Mouse (Mus musculus): Measurements from ENCODE around the gene Lrrc8a. TPM values are rescaled to one million over a fixed set of nuclear protein-coding genes. Genes with fewer than 3 reads are reported as not detected.

Gene Lrrc8a
- polyA plus RNA-seq, 1 experiment from 2014 or later, result 55.9 TPM

DNA sequence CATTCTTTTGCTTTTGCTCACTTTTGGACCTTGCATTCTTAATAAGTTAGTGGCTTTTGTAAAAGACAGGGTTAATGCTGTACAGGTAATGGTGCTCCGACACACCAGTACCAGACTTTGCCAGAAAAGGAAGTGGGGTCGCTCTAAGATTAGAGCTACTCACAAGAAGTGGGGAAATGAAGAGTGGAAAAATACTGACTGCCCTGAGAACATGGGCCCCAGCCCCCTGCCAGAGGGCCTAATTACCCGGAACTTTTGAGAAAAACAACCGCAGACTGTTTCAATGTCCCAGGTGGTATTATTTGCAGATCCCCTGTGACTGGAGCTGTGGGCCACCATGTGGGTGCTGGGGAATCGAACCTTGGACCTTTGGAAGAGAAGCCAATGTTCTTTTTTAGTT is 1.9 kb upstream of the Lrrc8a start:
- Histone ChIP-seq H3K9ac (ENCODE audit: low read depth, low read length) (no peak overlapping the region), H3K27ac (ENCODE audit: low read depth, low read length) (no peak overlapping the region), H3K4me2 (replicated peaks; ENCODE audit: low read depth, low read length) (no peak overlapping the region), H3K9me3 (ENCODE audit: control insufficient read depth, low read length) (no peaks in the 10 kb centered on the region), H3K4me3 (ENCODE audit: low read depth, low read length) (no peak overlapping the region), H3K36me3 (ENCODE audit: control insufficient read depth, insufficient read depth, low read length) (0 out of 2 replicates have a peak, but pooled peaks cover under 1% of the 10 kb centered on the region), H3K4me1 (replicated peaks; ENCODE audit: control insufficient read depth, insufficient read depth, low read length) (peaks cover 11% of the 10 kb centered on the region; the same call in 1 of the 2 replicates), H3K27me3 (ENCODE audit: control insufficient read depth, insufficient read depth, low read length) (no peaks in the 10 kb centered on the region)
- ATAC-seq (ENCODE audit: low FRiP score), result no peak
- DNase-seq (ENCODE audit: low spot score), result no peak
- 88% methylated on average over 5 of the region's 5 CpGs for WGBS

DNA sequence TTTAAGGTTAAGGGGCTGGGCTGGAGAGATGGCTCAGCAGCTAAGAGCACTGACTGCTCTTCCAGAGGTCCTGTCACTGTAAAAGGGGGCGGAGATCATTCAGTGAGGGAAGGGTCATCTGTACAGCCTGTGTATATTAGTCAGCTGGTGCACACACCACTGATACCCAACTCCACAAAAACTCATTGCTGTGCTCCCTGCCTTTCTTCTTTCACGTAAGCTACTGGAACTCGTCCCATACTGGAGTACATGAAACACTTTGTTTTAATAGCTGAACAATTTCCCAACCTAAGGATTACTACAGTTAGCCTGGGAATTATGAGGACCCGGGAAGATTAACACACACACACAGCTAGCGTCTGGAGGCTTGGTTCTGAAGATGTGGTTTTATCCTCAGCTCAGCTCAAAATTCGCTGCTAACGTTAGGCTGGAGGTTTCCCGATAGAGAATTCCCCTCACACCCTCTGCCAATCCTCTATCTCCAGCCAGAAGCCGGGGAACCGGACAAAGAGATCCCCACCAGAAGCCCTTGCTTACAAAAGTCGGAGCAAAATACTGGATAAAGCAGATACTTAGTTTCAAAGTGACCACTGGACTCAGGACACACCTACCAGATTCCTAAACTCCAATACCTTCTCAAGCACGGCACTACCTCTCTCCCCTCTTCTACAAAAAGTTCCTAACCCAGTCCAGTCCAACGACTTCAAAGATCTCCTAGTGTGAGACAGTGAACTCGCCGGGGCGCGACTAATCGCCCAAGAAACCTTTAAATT is 903 bp upstream of the Lrrc8a start:
- H3K9ac ChIP-seq (ENCODE audit: low read depth, low read length), result peak overlapping the region; percentile 75
- no peaks in the 10 kb centered on the region for H3K9me3 ChIP-seq (ENCODE audit: control insufficient read depth, low read length)
- peaks cover 11% of the 10 kb centered on the region; the same call in 1 of the 2 replicates for H3K4me1 ChIP-seq (replicated peaks; ENCODE audit: control insufficient read depth, insufficient read depth, low read length)
- peak overlapping the region; percentile 54 for H3K4me3 ChIP-seq (ENCODE audit: low read depth, low read length)
- DNase-seq (ENCODE audit: low spot score), result peak; percentile 51
- peak overlapping the region; percentile 70; the same call in 1 of the 2 replicates for H3K27ac ChIP-seq (ENCODE audit: low read depth, low read length)
- peak overlapping the region; percentile 78 for H3K4me2 ChIP-seq (replicated peaks; ENCODE audit: low read depth, low read length)
- WGBS, result 6% methylated on average over 18 of the region's 18 CpGs
- 0 out of 2 replicates have a peak, but pooled peaks cover 7% of the 10 kb centered on the region for H3K36me3 ChIP-seq (ENCODE audit: control insufficient read depth, insufficient read depth, low read length)
- H3K27me3 ChIP-seq (ENCODE audit: control insufficient read depth, insufficient read depth, low read length), result no peaks in the 10 kb centered on the region
- ATAC-seq (ENCODE audit: low FRiP score), result peak; percentile 8; the same call in 1 of the 2 replicates

DNA sequence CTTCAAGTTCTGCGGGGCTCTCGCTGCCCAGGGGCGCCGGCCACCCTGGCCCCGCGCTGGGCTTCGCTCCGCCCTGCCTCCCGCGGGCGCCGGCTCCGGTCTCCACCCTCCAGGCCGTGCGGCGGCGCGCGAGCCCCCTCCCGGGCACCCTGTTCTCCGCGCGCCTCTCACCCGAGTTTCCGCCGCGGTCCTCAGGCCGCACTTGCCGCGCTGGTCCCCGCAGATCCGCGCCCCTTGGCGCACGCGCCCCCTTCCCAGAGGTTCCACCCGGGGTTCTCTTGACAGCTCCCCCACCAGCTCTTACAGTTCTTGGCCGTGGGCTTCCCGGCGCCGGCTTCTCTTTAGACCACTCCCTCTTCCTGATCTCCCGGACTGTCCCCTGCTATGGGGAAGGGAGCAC is 366 bp downstream of the Lrrc8a start:
- peak overlapping the region; percentile 71 for H3K9ac ChIP-seq (ENCODE audit: low read depth, low read length)
- WGBS, result 0% methylated on average over 39 of the region's 42 CpGs
- no peaks in the 10 kb centered on the region for H3K27me3 ChIP-seq (ENCODE audit: control insufficient read depth, insufficient read depth, low read length)
- H3K4me1 ChIP-seq (replicated peaks; ENCODE audit: control insufficient read depth, insufficient read depth, low read length), result peaks cover 11% of the 10 kb centered on the region; the same call in 1 of the 2 replicates
- peak overlapping the region; percentile 86 for H3K27ac ChIP-seq (ENCODE audit: low read depth, low read length)
- no peak for DNase-seq (ENCODE audit: low spot score)
- 0 out of 2 replicates have a peak, but pooled peaks cover 7% of the 10 kb centered on the region for H3K36me3 ChIP-seq (ENCODE audit: control insufficient read depth, insufficient read depth, low read length)
- peak overlapping the region; percentile 86 for H3K4me2 ChIP-seq (replicated peaks; ENCODE audit: low read depth, low read length)
- peak overlapping the region; percentile 54 for H3K4me3 ChIP-seq (ENCODE audit: low read depth, low read length)
- ATAC-seq (ENCODE audit: low FRiP score), result peak; percentile 92
- no peaks in the 10 kb centered on the region for H3K9me3 ChIP-seq (ENCODE audit: control insufficient read depth, low read length)

DNA sequence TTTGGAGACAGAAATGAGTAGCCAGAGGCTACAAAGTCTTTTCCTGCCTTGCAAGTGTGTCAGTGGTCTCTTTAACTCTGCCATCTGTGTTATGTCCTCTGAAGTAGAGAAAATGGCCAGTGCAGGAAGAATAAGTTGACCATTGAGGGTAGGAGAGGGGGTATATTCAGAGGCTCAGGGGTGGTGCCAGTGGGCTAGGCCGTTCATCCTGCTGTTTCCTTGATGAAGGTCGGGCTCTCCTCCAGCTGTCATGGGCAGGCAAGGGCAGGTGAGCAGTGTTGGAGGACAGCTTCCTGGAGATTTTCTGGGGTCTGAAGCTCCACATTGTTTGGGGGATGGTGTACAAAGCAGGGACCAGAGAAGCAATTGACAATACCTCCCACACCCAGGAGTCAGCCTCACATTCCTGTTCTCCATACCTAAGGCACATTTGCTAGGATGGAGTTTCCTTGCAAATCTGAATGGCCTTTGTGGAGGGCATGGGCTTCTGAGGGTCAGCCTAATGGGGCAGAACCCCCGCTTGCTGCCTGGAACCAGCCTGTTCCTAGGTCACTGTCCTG is 1.5 kb downstream of the Lrrc8a start:
- Histone ChIP-seq H3K9me3 (ENCODE audit: control insufficient read depth, low read length) (no peaks in the 10 kb centered on the region), H3K4me1 (replicated peaks; ENCODE audit: control insufficient read depth, insufficient read depth, low read length) (peaks cover 11% of the 10 kb centered on the region; the same call in 1 of the 2 replicates), H3K27ac (ENCODE audit: low read depth, low read length) (no peak overlapping the region), H3K4me2 (replicated peaks; ENCODE audit: low read depth, low read length) (peak overlapping the region; percentile 86), H3K9ac (ENCODE audit: low read depth, low read length) (peak overlapping the region; percentile 71), H3K36me3 (ENCODE audit: control insufficient read depth, insufficient read depth, low read length) (0 out of 2 replicates have a peak, but pooled peaks cover 7% of the 10 kb centered on the region), H3K4me3 (ENCODE audit: low read depth, low read length) (peak overlapping the region; percentile 54), H3K27me3 (ENCODE audit: control insufficient read depth, insufficient read depth, low read length) (no peaks in the 10 kb centered on the region)
- no peak for ATAC-seq (ENCODE audit: low FRiP score)
- WGBS, result 78% methylated on average over 3 of the region's 3 CpGs
- DNase-seq (ENCODE audit: low spot score), result no peak

DNA sequence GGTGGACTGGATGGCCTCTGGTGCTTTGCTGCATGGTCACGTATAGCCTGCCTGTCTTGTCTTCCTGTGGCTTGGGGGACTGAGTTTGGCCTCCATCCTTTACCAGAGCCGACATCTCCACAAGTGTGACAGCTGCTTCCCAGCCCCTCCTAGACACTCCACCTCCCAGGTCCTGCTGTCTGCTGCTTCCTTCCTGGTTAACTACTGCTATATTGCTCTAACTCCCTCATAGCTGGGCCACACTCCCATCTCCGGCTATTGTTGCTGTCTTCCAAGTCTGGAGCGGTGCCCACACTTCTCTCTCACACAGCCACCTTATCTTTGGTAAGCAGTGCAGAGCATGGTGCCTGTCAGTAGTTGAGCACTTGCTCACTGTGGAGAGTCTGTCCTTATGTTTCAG is 2.3 kb downstream of the Lrrc8a start:
- ATAC-seq (ENCODE audit: low FRiP score) (no peak), DNase-seq (ENCODE audit: low spot score) (no peak)
- H3K27ac ChIP-seq (ENCODE audit: low read depth, low read length), result no peak overlapping the region
- H3K27me3 ChIP-seq (ENCODE audit: control insufficient read depth, insufficient read depth, low read length), result no peaks in the 10 kb centered on the region
- H3K9ac ChIP-seq (ENCODE audit: low read depth, low read length), result 0 out of 2 replicates have a peak overlapping the region, but pooled peaks have one; percentile 21
- no peak overlapping the region for H3K4me3 ChIP-seq (ENCODE audit: low read depth, low read length)
- H3K36me3 ChIP-seq (ENCODE audit: control insufficient read depth, insufficient read depth, low read length), result 0 out of 2 replicates have a peak, but pooled peaks cover 7% of the 10 kb centered on the region
- 92% methylated on average over 4 of the region's 4 CpGs for WGBS
- peaks cover 11% of the 10 kb centered on the region; the same call in 1 of the 2 replicates for H3K4me1 ChIP-seq (replicated peaks; ENCODE audit: control insufficient read depth, insufficient read depth, low read length)
- no peak overlapping the region for H3K4me2 ChIP-seq (replicated peaks; ENCODE audit: low read depth, low read length)
- H3K9me3 ChIP-seq (ENCODE audit: control insufficient read depth, low read length), result no peaks in the 10 kb centered on the region

DNA sequence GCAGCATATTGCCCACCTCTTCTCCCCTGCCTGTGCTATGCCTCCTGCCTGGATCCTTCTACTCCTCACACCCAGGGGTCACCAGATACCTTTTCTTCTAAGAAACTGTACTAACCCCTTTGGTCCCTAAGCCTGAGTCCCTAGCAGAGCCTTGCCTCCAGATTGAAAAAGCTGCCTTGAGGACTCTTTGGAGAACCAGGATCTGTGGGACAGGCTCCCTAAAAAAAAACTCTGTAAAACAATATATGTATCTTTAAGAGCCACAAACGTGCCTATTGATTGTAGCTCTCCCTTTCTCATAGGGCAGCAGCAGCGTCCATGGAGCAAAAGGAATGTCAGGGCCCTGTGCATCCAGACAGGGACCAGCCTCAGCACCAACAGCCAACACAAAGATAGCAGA is 2.8 kb downstream of the Lrrc8a start, which contains the start of gene Gm28035:
TSS of gene Gm28035 (plus strand) at position 301 of the 400 bp plus-strand sequence.
- no peaks in the 10 kb centered on the region for H3K27me3 ChIP-seq (ENCODE audit: control insufficient read depth, insufficient read depth, low read length)
- no peaks in the 10 kb centered on the region for H3K9me3 ChIP-seq (ENCODE audit: control insufficient read depth, low read length)
- WGBS, result 76% methylated on average over 2 of the region's 2 CpGs
- DNase-seq (ENCODE audit: low spot score) (no peak), ATAC-seq (ENCODE audit: low FRiP score) (no peak)
- H3K4me2 ChIP-seq (replicated peaks; ENCODE audit: low read depth, low read length), result no peak within 1 kb of the TSS
- H3K4me1 ChIP-seq (replicated peaks; ENCODE audit: control insufficient read depth, insufficient read depth, low read length), result peaks cover 11% of the 10 kb centered on the region; the same call in 1 of the 2 replicates
- H3K9ac ChIP-seq (ENCODE audit: low read depth, low read length), result 0 out of 2 replicates have a peak within 1 kb of the TSS, but pooled peaks have one; percentile 21
- 0 out of 2 replicates have a peak, but pooled peaks cover 7% of the 10 kb centered on the region for H3K36me3 ChIP-seq (ENCODE audit: control insufficient read depth, insufficient read depth, low read length)
- no peak within 1 kb of the TSS for H3K27ac ChIP-seq (ENCODE audit: low read depth, low read length)
- H3K4me3 ChIP-seq (ENCODE audit: low read depth, low read length), result no peak within 1 kb of the TSS

DNA sequence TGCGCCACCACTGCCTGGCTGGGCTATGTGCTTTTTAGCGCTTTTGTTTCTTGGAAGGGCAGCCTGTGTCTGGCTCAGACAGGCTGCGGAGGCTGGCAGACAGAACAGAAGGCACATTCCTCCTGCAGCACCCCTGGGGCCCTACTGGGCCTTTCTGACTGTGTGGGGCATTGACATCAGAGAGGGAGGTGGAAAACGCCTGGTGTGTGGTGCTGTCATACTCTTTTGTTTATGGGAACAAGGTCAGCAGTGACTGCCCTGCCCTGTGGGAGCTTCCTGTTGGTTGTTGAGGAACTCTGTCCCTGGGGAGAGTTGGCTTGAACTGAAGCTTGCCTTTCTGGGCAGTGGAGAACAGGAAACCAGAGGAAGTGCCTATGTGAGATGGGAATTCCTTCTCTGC is 5.0 kb downstream of the Lrrc8a start:
- Histone ChIP-seq H3K4me1 (replicated peaks; ENCODE audit: control insufficient read depth, insufficient read depth, low read length) (peaks cover 8% of the 10 kb centered on the region; the same call in 1 of the 2 replicates), H3K9ac (ENCODE audit: low read depth, low read length) (no peak overlapping the region), H3K9me3 (ENCODE audit: control insufficient read depth, low read length) (no peaks in the 10 kb centered on the region), H3K27me3 (ENCODE audit: control insufficient read depth, insufficient read depth, low read length) (no peaks in the 10 kb centered on the region), H3K36me3 (ENCODE audit: control insufficient read depth, insufficient read depth, low read length) (0 out of 2 replicates have a peak, but pooled peaks cover 7% of the 10 kb centered on the region), H3K4me3 (ENCODE audit: low read depth, low read length) (no peak overlapping the region), H3K4me2 (replicated peaks; ENCODE audit: low read depth, low read length) (no peak overlapping the region), H3K27ac (ENCODE audit: low read depth, low read length) (no peak overlapping the region)
- DNase-seq (ENCODE audit: low spot score), result peak; percentile 27
- 37% methylated on average over 4 of the region's 4 CpGs for WGBS
- ATAC-seq (ENCODE audit: low FRiP score), result no peak

DNA sequence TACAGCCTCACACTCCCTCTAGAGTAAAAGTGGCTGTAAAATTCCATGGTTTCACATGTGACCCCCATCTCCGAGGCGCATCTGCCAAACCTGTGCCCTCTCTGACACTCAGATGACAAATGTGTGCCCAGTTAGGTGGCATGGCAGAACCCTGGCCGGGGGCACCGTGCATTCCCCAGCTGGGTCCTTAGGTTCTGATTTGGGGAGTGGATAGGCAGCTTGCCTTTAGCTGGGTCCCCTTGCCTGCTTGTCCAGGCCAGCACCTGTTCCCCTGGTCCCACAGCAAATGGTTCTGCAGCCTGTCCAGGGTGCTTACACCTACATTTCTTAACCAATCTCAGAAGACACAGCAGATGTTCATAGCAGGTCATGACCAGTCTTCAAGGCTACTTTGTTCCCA is 5.9 kb downstream of the Lrrc8a start:
- DNase-seq (ENCODE audit: low spot score) (no peak), ATAC-seq (ENCODE audit: low FRiP score) (no peak)
- WGBS, result 97% methylated on average over 4 of the region's 4 CpGs
- H3K27ac ChIP-seq (ENCODE audit: low read depth, low read length), result no peak overlapping the region
- no peaks in the 10 kb centered on the region for H3K9me3 ChIP-seq (ENCODE audit: control insufficient read depth, low read length)
- no peak overlapping the region for H3K4me2 ChIP-seq (replicated peaks; ENCODE audit: low read depth, low read length)
- 0 out of 2 replicates have a peak, but pooled peaks cover 7% of the 10 kb centered on the region for H3K36me3 ChIP-seq (ENCODE audit: control insufficient read depth, insufficient read depth, low read length)
- H3K9ac ChIP-seq (ENCODE audit: low read depth, low read length), result no peak overlapping the region
- no peaks in the 10 kb centered on the region for H3K27me3 ChIP-seq (ENCODE audit: control insufficient read depth, insufficient read depth, low read length)
- no peak overlapping the region for H3K4me3 ChIP-seq (ENCODE audit: low read depth, low read length)
- H3K4me1 ChIP-seq (replicated peaks; ENCODE audit: control insufficient read depth, insufficient read depth, low read length), result peaks cover 8% of the 10 kb centered on the region; the same call in 1 of the 2 replicates
